Mouse (Mus musculus) midbrain, embryonic 11.5 days (tissue): ENCODE measurements at regions not wholly inside any gene's neighbourhood (a gene's known extent, or its start where the extent isn't known, plus 50 kb on each side); places are given as distances from the start of the nearest gene placed in this dataset.

ENCODE experiments used
- ATAC-seq: fragments of 200-750 bp; cut with Nextera tagmentation; 2 replicates; pipeline ENCODE4 v1.8.0; 2017; ENCODE audit warnings: moderate TSS enrichment, moderate library complexity; ENCODE audit not compliant: low FRiP score
- DNase-seq: peaks from one replicate; pipeline ENCODE4 v3.0.0; 2015; ENCODE audit warnings: low spot score; ENCODE audit errors: missing footprints
- H3K27ac ChIP-seq: fragments of 300-500 bp; sonication (generic); 2 replicates; pipeline ENCODE4 v1.5.1; 2014; ENCODE audit warnings: low read depth, low read length
- H3K27me3 ChIP-seq: fragments of 300-500 bp; sonication (generic); 2 replicates; pipeline ENCODE4 v1.6.1; 2014; ENCODE audit warnings: mild to moderate bottlenecking, low read length, moderate library complexity, mixed read lengths; ENCODE audit not compliant: control insufficient read depth, insufficient read depth
- H3K36me3 ChIP-seq: fragments of 300-500 bp; sonication (generic); 2 replicates; pipeline ENCODE4 v1.6.1; 2014; ENCODE audit warnings: mild to moderate bottlenecking, low read length, moderate library complexity, mixed read lengths; ENCODE audit not compliant: control insufficient read depth, insufficient read depth
- H3K4me1 ChIP-seq: fragments of 300-500 bp; sonication (generic); 2 replicates; pipeline ENCODE4 v1.6.1; 2014; ENCODE audit warnings: low read length; ENCODE audit not compliant: control insufficient read depth, insufficient read depth
- H3K4me2 ChIP-seq: fragments of 300-500 bp; sonication (generic); 2 replicates; pipeline ENCODE4 v1.6.1; 2014; ENCODE audit warnings: mild to moderate bottlenecking, moderate library complexity
- H3K4me3 ChIP-seq: fragments of 300-500 bp; sonication (generic); 2 replicates; pipeline ENCODE4 v1.5.1; 2014; ENCODE audit warnings: low read depth, low read length
- H3K9ac ChIP-seq: fragments of 300-500 bp; sonication (generic); 2 replicates; pipeline ENCODE4 v1.6.1; 2014; ENCODE audit warnings: low read length
- H3K9me3 ChIP-seq: fragments of 300-500 bp; sonication (generic); 2 replicates; pipeline ENCODE4 v1.6.1; 2016; ENCODE audit warnings: low read length; ENCODE audit not compliant: control insufficient read depth
- WGBS: fragments of 180-500 bp; shearing (Covaris S2); extraction: QIAGEN DNeasy Blood & Tissue Kit; methylation state at CpG from one replicate; pipeline ENCODE4 v1.1.7; 2014; 5-methylcytosine and 5-hydroxymethylcytosine counted together

GRCm38 (mm10) chr10:122386748-122387147 lies 61.6 kb upstream of the Avpr1a start:
- H3K4me2 ChIP-seq, result no peak overlapping the region
- no peaks in the 10 kb centered on the region for H3K4me1 ChIP-seq
- H3K9me3 ChIP-seq, result no peaks in the 10 kb centered on the region
- H3K9ac ChIP-seq, result no peak overlapping the region
- 93% methylated on average over 3 of the region's 3 CpGs for WGBS
- H3K27me3 ChIP-seq, result no peaks in the 10 kb centered on the region
- H3K4me3 ChIP-seq, result no peak overlapping the region
- ATAC-seq, result no peak
- no peak overlapping the region for H3K27ac ChIP-seq
- DNase-seq, result no peak
- H3K36me3 ChIP-seq, result no peaks in the 10 kb centered on the region

DNA sequence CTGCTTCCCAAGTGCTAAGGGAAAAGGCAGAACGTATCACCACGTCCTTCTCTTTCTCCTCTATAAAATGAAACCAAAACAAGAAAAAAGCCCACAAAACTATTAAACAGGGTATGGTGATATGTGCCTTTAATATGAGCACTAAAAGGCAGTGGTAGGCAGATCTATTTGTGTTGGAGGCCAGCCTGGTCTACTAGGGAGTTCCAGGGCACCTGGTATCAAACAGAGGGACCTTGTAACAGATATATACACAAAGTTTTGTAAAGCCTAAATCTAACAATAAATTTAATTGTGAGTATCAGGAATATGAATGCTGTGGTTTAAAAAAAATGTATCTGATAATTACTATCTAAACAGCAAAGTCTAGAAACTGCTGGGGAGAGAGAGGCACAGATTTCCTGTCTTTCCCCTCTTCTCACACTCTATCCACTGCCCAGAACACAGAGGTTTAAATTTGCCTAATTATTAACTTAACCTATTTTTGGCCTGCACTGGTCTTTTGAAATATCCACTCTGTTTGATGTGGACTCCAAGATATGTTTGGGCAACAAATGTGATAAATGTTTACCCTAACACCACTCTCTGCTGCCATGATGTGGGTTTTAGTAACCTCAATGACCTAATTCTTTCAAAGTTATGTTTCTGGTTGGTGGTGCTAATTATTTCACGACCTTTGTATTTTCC lies 68.5 kb upstream of the Avpr1a start:
- WGBS, result 85% methylated on average over 3 of the region's 3 CpGs

GRCm38 (mm10) chr10:122343291-122343690 lies 105.0 kb upstream of the Avpr1a start:
- WGBS, result 94% methylated on average over 9 of the region's 9 CpGs
- H3K36me3 ChIP-seq, result no peaks in the 10 kb centered on the region
- ATAC-seq, result no peak

More for the DNA sequence above, 68.5 kb upstream of the Avpr1a start:
- H3K9me3 ChIP-seq, result no peaks in the 10 kb centered on the region
- DNase-seq (no peak), ATAC-seq (no peak)
- H3K4me2 ChIP-seq, result no peak overlapping the region
- H3K9ac ChIP-seq, result no peak overlapping the region
- no peaks in the 10 kb centered on the region for H3K27me3 ChIP-seq
- no peaks in the 10 kb centered on the region for H3K4me1 ChIP-seq
- no peak overlapping the region for H3K4me3 ChIP-seq
- no peak overlapping the region for H3K27ac ChIP-seq
- no peaks in the 10 kb centered on the region for H3K36me3 ChIP-seq

GRCm38 (mm10) chr10:122342356-122342755 lies 105.9 kb upstream of the Avpr1a start:
- H3K4me3 ChIP-seq, result no peak overlapping the region
- no peak for ATAC-seq
- no peaks in the 10 kb centered on the region for H3K9me3 ChIP-seq
- no peaks in the 10 kb centered on the region for H3K36me3 ChIP-seq
- no peak for DNase-seq
- H3K4me2 ChIP-seq, result no peak overlapping the region
- no peaks in the 10 kb centered on the region for H3K27me3 ChIP-seq
- H3K4me1 ChIP-seq, result no peaks in the 10 kb centered on the region
- 90% methylated on average over 12 of the region's 12 CpGs for WGBS
- no peak overlapping the region for H3K27ac ChIP-seq
- H3K9ac ChIP-seq, result no peak overlapping the region

More at GRCm38 (mm10) chr10:122343291-122343690, 105.0 kb upstream of the Avpr1a start:
- Histone ChIP-seq H3K4me2 (no peak overlapping the region), H3K27me3 (no peaks in the 10 kb centered on the region), H3K4me3 (no peak overlapping the region), H3K4me1 (no peaks in the 10 kb centered on the region), H3K9me3 (no peaks in the 10 kb centered on the region), H3K9ac (no peak overlapping the region), H3K27ac (no peak overlapping the region)
- DNase-seq, result no peak

DNA sequence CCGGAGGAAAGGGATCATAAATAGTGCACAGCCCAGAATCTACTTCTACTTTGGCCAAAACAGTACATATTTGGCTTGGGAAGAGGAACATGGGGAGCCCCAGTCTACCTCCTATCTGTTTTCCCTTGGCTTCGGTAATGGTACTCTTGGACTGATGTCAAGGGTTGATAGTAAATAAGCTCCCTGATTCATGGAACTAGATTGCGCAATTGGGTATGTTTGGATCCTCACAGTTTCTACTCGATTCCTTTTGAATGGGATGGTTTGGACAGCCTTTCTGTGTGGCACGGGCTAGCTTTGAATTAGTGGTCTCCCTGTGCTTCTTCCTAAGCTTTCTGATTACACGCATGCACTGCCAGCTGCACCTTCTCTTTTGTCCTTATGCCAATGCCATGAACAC lies 121.4 kb upstream of the Avpr1a start:
- 90% methylated on average over 6 of the region's 6 CpGs for WGBS
- Histone ChIP-seq H3K4me2 (no peak overlapping the region), H3K27me3 (no peaks in the 10 kb centered on the region), H3K4me1 (no peaks in the 10 kb centered on the region), H3K9me3 (no peaks in the 10 kb centered on the region), H3K36me3 (no peaks in the 10 kb centered on the region), H3K27ac (no peak overlapping the region), H3K9ac (no peak overlapping the region), H3K4me3 (no peak overlapping the region)
- DNase-seq, result no peak
- ATAC-seq, result no peak

- no peak for DNase-seq
- H3K4me3 ChIP-seq, result no peak overlapping the region
- no peaks in the 10 kb centered on the region for H3K4me1 ChIP-seq
- WGBS, result 66% methylated on average over 4 of the region's 4 CpGs
- ATAC-seq, result no peak
- no peaks in the 10 kb centered on the region for H3K27me3 ChIP-seq
- H3K4me2 ChIP-seq, result no peak overlapping the region
- H3K36me3 ChIP-seq, result no peaks in the 10 kb centered on the region
- no peak overlapping the region for H3K9ac ChIP-seq
- no peaks in the 10 kb centered on the region for H3K9me3 ChIP-seq
- no peak overlapping the region for H3K27ac ChIP-seq
Measured at GRCm38 (mm10) chr10:122318886-122319285, 129.4 kb upstream of the Avpr1a start.

GRCm38 (mm10) chr10:122310646-122311193 lies 137.6 kb upstream of the Avpr1a start:
- DNase-seq (no peak), ATAC-seq (no peak)
- Histone ChIP-seq H3K9ac (no peak overlapping the region), H3K4me2 (no peak overlapping the region), H3K36me3 (no peaks in the 10 kb centered on the region), H3K4me1 (no peaks in the 10 kb centered on the region), H3K27me3 (no peaks in the 10 kb centered on the region), H3K9me3 (no peaks in the 10 kb centered on the region), H3K27ac (no peak overlapping the region), H3K4me3 (no peak overlapping the region)
- WGBS, result 68% methylated on average over 3 of the region's 3 CpGs

- Histone ChIP-seq H3K9me3 (no peaks in the 10 kb centered on the region), H3K27ac (no peak overlapping the region), H3K9ac (no peak overlapping the region), H3K4me3 (no peak overlapping the region), H3K4me1 (no peaks in the 10 kb centered on the region), H3K36me3 (no peaks in the 10 kb centered on the region), H3K4me2 (no peak overlapping the region), H3K27me3 (no peaks in the 10 kb centered on the region)
- ATAC-seq, result no peak
- WGBS, result 76% methylated on average over 3 of the region's 3 CpGs
- no peak for DNase-seq
Measured at GRCm38 (mm10) chr10:122308691-122309090, 139.6 kb upstream of the Avpr1a start.

DNA sequence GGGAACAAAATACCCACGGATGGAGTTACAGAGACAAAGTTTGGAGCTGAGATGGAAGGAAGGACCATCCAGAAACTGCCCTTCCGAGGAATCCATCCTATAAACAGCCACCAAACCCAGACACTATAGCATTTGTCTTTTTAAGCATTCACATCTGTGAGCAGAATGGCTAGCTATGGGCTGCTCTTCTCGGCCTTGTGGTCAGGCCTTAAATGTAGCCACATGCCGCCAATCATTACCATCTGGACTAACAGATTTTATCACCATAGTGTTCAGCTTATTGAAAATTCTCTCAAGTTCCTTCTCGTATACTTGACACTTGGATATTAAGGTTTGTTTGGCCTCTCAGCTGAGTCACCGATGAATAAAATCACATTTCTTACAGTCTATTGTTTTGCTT lies 146.0 kb upstream of the Avpr1a start:
- no peak overlapping the region for H3K4me2 ChIP-seq
- H3K4me3 ChIP-seq, result no peak overlapping the region
- H3K9ac ChIP-seq, result no peak overlapping the region
- no peaks in the 10 kb centered on the region for H3K4me1 ChIP-seq
- WGBS, result 87% methylated on average over 6 of the region's 6 CpGs
- H3K36me3 ChIP-seq, result no peaks in the 10 kb centered on the region
- no peaks in the 10 kb centered on the region for H3K9me3 ChIP-seq
- no peak overlapping the region for H3K27ac ChIP-seq
- ATAC-seq, result no peak
- no peak for DNase-seq
- H3K27me3 ChIP-seq, result no peaks in the 10 kb centered on the region
